Mouse (Mus musculus) adrenal gland, postnatal 14 days (tissue): Measurements from ENCODE around the gene Chst8. TPM values are rescaled to one million over a fixed set of nuclear protein-coding genes. Genes with fewer than 3 reads are reported as not detected.

Source experiments
- DNase-seq: peaks from one replicate; pipeline ENCODE4 v3.0.0; 2021; ENCODE audit warnings: mixed read lengths
- total RNA-seq: library from RNA; stranded (reverse); gene quantifications from 2 replicates; pipeline ENCODE4 v1.2.3, GENCODE M21; 2021

Chst8 gene
- total RNA-seq, 1 experiment from 2014 or later: 7.0 TPM

- DNase-seq: peak; percentile 86
Observed at GRCm38 (mm10) chr7:34630211-34631085, 182.1 kb downstream of the Chst8 start.

GRCm38 (mm10) chr7:34629702-34630210 is 182.8 kb downstream of the Chst8 start:
- DNase-seq: peak; percentile 50

Other genes with a start within 250 kb of the Chst8 start
- 14.5 and 20.5 TPM in 2 replicates for gene Kctd15, start 156.0 kb downstream of the Chst8 start, total RNA-seq
- gene Pepd, start 99.7 kb upstream of the Chst8 start, total RNA-seq: 52.8 and 53.9 TPM in 2 replicates
- gene Cebpg, start 243.9 kb upstream of the Chst8 start, total RNA-seq: 52.4 and 53.7 TPM in 2 replicates